Mouse (Mus musculus) right cerebral cortex, postnatal 4 days (tissue): Measurements from ENCODE around the gene Pcdh7.

Experiments
- DNase-seq: peaks from one replicate; pipeline ENCODE4 v3.0.0-alpha.2; 2022

Pcdh7 gene

GRCm38 (mm10) chr5:57750320-57750719, 32.6 kb downstream of the Pcdh7 start:
- DNase-seq, result no peak

GRCm38 (mm10) chr5:57755791-57756190, 38.0 kb downstream of the Pcdh7 start:
- no peak for DNase-seq

DNA sequence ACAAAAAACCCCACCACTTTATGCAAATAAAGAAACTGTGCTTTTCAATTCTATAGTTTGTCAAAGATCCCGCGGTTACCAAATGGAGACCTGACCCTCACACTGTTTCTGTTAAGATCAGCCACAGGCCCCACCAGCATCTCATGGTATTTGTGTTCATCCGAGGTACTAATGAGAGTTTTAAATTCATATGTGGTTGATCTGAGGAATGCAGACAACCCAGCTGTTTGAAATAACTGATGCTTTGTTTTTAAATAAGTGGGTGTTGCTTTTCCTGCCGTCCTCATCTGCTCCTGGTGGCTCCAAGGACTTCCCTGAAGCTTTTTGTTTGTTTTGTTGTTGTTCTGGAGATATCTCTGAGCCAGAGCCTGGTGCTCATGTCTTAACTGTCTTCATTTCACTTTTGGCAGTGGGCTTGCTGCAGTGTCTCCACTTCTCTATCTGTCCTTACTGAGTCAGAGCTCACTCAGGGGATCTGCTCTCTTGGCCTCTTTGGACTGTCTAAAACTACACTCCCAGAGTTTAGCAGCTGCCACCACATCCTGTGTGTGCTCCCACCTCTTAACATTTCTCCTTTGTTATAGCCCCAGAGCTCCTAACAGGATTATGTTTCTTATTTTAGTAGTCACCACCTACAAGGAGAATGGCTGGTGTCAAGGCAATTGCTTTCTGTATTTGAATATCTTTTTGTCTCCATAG, 39.1 kb downstream of the Pcdh7 start:
- no peak for DNase-seq

DNA sequence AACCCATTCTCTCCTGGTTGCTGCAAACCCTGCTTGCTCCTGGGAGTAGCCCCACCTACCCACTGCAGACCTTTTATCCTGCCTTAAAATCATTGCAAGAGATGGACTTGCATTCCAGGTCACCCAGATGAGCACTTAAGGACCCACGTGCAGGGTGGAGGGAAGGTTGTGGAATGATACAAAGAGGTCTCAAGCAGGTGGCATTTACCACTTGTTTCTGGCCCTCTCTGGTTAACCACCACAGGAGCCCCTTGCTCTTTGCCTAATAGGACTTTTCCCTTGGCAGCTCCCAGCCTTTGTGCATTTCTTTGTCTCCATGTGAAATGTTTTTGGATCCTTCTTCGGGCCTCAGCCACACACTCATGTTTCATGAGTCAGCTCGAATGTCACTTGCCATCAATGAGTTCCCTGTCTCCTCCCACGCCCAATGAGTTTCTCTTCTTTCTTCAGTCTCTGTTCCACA, 39.7 kb downstream of the Pcdh7 start:
- DNase-seq, result no peak

GRCm38 (mm10) chr5:57758968-57759367, 41.2 kb downstream of the Pcdh7 start:
- DNase-seq, result no peak

GRCm38 (mm10) chr5:57760069-57761063, 42.6 kb downstream of the Pcdh7 start:
- DNase-seq, result no peak

GRCm38 (mm10) chr5:57765356-57765755, 47.6 kb downstream of the Pcdh7 start:
- no peak for DNase-seq

GRCm38 (mm10) chr5:57767346-57767745, 49.6 kb downstream of the Pcdh7 start:
- no peak for DNase-seq

DNA sequence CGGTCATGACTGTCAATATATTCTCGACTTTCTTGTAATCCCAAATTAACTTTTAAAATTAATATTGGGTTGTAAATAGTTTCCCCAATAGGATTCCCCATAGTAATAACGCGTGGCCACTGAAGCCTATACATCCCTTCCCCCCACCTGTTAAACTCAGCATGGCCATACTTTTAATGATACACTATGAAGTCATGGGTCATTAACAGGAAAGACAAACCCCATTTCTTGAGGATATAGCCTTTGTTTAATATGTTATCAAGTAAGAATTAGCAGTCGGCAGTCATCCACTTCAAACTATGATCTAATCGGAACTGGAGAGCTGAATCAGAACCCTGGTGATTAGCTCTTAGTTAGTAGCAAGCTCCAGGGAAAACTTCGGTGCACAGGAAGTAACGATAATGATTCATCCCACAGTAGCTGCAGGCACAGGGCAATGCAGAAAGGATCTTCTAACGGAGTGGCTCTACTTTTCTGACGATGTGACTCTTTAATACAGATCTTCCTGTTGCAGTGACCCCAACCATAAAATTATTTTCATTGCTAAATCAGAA, 50.8 kb downstream of the Pcdh7 start:
- DNase-seq, result no peak

GRCm38 (mm10) chr5:57769644-57770043, 51.9 kb downstream of the Pcdh7 start:
- no peak for DNase-seq

GRCm38 (mm10) chr5:57770364-57770763, 52.6 kb downstream of the Pcdh7 start:
- no peak for DNase-seq

DNA sequence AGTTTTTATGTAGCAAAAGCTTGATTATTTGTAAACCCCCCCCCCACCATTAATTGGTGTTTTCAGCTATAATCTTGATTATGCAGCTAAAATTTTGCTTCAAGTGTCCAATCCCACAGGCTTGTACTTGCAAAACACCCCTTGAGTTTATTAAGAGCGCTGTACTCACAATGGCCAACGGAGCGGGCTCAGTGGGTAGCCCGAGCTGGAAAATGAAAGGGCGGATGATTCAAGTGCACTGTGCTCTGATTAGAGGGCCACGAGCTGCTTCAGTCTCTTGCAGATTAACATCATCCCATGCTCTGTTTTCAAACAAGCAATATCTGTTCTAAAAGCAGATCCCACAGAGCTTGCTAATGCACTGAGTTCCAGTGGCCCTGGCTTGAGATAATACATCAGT, 53.4 kb downstream of the Pcdh7 start:
- no peak for DNase-seq

GRCm38 (mm10) chr5:57772711-57773110, 54.9 kb downstream of the Pcdh7 start:
- no peak for DNase-seq

GRCm38 (mm10) chr5:57774496-57774895, 56.7 kb downstream of the Pcdh7 start:
- DNase-seq, result no peak

DNA sequence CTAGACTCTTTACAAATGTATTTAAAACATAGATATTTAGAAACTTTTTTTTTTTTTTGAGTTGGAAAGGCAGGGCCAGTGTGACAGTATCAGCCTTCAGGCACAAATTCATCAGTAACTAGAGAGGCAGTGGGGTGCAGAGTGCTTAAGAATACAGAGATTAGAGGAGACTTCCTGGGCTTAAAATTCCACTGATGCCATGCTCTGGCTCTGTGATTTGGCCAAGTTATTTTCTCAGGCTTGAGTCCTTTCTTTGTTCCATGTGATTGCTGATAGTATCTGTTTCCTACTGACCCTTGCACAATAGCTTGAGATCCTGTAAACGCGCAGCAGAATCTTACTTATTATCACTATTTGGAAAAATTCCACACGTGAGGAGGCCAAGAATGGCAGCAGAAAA, 60.3 kb downstream of the Pcdh7 start:
- DNase-seq, result no peak

DNA sequence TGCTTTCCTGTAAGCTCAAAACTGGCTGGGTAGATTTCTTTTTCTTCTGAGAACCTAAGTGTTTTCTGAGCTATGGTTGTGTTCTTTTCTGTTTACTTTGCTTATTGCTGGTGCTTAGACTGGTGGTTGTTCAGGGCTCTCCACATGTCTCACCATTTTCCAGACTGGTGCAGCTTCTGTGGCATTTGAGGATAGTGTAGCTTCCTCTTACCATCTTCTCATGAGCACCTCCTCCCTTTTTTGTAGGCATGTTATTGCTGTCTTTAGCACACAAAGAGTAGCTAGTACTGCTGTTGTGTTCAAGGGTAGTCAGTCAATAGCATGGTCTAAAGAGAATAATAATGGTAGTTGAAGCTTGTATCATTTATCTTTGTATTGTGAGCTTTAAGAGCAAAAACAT, 62.2 kb downstream of the Pcdh7 start:
- no peak for DNase-seq

- DNase-seq, result no peak
Measured at GRCm38 (mm10) chr5:57780574-57780973, 62.8 kb downstream of the Pcdh7 start.

- DNase-seq, result no peak
Measured at GRCm38 (mm10) chr5:57781950-57782349, 64.2 kb downstream of the Pcdh7 start.

GRCm38 (mm10) chr5:57782546-57782945, 64.8 kb downstream of the Pcdh7 start:
- no peak for DNase-seq

- no peak for DNase-seq
Measured at GRCm38 (mm10) chr5:57788775-57789509, 71.2 kb downstream of the Pcdh7 start.

GRCm38 (mm10) chr5:57796337-57796736, 78.6 kb downstream of the Pcdh7 start:
- no peak for DNase-seq

DNA sequence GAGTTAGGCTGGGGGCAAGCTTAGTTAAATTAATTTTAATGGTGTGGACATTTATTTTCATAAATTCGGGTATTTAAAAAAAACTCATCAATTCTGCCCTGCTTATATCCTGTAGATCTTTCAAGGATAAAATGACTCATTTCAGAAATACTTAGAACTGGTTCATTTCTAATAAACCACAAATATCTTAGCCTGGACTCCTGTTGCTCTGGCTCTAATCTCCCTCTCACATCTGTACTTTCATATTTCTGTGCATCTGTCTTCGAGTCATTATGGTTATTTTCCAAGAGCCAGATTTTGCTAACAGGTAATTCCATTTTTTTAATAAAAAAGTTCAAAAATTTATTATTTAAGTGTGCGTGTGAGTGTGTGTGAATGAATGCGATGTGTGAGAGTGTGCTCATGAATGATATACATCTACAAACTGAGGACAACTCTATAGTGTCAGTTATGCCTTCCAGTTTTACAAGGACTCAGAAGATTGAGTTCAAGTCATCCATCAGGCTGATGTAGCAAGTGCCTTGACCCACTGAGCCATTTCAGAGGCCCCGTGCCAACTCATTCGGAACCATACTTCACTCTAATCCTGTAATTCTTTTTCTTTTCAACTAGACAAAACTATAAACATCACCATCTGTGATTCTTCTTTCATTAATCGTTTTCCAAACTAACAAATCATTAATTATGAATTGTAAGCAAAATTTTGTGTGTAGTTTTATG, 80.3 kb downstream of the Pcdh7 start:
- DNase-seq, result no peak
